Mouse (Mus musculus) MN1 (cell line): ENCODE results near the gene Krt76.

Experiments
- DNase-seq: peaks from one replicate; pipeline ENCODE4 v3.0.0-alpha.2; 2016; ENCODE audit warnings: low spot score

The Krt76 gene

GRCm38 (mm10) chr15:101892820-101893219, at the start of gene Krt76:
TSS of gene Krt76 (minus strand) at chr15:101892920.
- no peak for DNase-seq

GRCm38 (mm10) chr15:101941948-101942347, 49.2 kb upstream of the Krt76 start:
- no peak for DNase-seq

DNA sequence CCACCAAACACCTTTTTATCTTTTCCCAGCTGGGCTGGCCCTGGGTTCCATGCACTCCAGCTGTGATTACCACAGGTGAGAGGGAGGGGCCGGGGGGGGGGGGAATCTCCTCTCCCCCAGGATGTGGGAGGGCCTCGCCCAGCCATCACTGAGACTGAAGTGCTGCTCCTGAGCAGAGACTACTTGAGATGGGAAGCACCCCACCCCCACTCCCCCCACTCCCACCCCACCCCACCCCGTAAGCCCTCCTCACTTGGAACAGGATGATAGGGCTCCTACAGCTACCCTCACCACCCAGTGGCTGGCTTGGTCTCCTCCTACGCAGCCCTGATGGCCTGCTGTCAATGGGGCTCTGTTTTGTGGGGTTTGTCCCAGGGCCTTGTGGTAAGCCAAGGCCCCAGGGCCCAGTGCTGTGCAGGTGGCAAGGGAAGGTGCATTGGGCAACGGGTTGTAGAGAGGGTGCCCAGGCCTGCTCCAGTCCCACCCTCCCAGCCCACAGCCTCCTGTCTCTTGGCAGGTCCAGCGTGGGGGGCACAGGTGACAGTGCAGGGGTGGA, 47.6 kb upstream of the Krt76 start, which contains the start of gene Krt79:
TSS of gene Krt79 (minus strand) at position 51 of the 556 bp plus-strand sequence.
- DNase-seq: no peak

GRCm38 (mm10) chr15:101938600-101939308, 46.0 kb upstream of the Krt76 start:
- no peak for DNase-seq

- no peak for DNase-seq
Measured at GRCm38 (mm10) chr15:101933024-101933423, 40.3 kb upstream of the Krt76 start.

DNA sequence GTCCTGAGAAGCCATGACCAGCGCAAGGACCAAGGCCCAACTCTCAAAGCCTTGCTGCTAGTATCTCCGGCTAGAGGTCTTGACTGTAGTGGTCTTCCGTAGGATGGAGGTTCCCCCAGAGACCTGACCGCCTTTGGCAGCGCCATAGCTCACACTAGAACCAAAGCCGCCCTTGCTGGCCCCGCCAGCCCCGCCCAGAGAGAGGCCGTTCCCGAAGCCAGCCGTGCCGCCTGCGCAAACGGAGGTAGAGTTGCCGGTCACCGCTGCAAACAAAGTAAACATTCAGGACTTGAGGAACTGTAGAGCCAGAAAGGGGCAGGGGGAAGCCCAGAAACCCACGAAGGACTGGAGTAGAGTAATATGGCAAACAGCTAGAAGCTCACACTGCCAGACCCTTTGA, 36.9 kb upstream of the Krt76 start:
- no peak for DNase-seq

- no peak for DNase-seq
Measured at GRCm38 (mm10) chr15:101929087-101929486, 36.4 kb upstream of the Krt76 start.

DNA sequence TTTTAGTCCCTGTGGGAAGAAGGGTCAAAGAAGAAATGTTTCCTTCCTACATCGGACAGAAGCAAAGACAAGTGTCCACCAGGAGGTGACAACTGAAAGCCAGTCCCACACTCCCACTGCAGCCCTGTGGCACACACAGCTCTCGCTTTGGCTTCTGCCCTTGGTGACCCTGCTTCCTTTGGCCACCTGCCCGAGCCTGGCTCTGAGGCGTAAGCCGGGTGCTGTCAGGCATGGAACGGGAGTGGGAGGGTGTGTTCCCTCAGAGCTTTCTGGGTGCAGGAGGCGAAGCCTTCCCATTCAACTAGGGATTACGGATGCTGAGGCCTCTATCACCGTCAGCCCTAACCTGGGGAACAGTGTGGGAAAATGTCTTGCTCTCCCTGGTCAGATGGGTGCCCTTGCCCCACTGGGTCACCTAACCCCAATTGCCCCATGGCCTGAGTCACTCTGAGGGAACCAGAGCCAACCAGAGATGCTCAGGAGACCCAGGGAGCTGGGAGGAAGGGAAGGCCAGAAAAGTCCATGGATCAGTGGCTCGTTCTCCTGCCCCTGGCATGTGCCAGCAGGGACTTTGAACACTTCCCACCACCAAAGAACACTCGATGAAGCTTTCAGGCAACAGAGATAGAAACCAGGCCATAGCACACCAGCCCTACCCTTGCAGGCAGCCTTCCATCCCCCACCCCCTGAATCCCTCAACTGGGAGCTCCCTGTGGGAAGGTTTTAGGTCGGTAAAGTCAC, 34.8 kb upstream of the Krt76 start:
- DNase-seq: no peak

DNA sequence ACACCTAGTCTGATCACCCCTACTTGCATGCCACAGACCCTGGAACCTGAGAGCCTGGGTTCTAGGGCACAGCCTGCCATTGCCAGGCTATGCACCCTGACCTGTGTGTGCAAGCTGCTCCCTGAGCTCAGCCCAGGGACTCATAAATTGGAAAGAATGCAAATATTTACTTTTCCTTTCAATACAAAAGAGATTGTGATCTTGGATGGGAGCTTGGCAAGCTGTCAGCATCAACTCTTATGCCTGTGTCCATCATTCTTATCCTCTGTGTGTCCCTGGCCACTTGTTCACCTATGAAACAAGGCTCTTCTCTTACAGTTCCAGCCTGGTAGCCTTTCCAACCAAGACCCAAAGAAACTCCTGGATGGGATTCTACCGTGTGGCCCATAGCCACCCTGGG, 32.3 kb upstream of the Krt76 start:
- no peak for DNase-seq

DNA sequence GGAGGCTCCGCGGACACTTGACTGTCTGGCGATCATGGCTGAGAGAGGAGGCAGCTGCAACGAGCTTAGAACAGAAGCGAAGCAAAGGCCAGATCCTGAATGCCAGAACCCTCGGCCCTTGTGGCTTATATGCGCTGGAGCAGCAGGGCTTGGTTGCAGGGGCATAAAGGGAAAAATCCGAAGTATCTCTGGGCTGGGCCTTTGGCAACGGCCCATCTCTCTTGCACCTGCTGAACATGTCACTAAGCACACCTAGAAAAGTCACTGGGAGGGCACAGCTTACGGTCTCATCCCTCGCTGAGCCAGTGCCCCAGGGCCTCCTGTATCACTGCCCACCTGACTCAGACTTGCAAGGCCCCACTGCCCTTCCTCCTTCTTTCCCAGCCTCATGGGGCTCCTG, 31.9 kb upstream of the Krt76 start, which contains the start of gene Krt4:
TSS of gene Krt4 (minus strand) at position 101 of the 400 bp plus-strand sequence.
- DNase-seq: no peak

DNA sequence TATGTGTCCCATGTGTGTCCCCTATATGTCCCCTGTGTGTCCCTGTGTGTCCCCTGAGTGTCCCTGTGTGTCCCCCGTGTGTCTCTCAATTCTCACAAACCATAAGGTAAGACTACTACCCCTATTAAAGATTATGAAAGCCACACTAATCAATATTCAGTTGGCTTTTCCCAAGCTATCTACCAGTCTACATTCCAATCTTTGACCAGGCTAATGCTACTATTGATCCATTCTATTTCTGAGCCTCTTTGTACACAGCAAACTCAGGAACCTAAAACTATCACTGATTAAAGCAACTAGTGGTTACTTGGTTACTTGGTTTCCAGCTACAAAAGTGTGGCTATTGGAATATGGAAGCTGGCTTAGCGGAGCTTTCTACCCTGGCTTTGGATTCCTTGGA, 29.6 kb upstream of the Krt76 start:
- DNase-seq: no peak

DNA sequence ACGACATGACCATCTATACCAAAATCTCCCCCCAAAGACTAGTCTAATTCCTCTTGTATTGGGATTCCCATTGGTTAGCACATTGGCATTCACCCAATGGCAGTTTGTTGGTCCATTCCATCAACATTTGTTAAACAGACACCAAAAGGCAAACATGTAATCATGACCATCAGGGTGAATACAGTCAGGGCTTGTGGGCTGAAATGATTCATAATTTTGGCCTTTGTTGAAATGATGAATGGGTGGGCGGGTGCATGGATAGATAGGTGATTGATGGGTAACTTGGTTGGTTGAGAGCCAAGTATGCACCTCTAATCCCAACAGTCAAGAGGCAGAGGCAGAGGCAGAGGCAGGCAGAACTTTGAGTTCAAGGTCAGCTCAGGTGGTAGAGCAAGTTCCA, 23.4 kb upstream of the Krt76 start:
- no peak for DNase-seq

DNA sequence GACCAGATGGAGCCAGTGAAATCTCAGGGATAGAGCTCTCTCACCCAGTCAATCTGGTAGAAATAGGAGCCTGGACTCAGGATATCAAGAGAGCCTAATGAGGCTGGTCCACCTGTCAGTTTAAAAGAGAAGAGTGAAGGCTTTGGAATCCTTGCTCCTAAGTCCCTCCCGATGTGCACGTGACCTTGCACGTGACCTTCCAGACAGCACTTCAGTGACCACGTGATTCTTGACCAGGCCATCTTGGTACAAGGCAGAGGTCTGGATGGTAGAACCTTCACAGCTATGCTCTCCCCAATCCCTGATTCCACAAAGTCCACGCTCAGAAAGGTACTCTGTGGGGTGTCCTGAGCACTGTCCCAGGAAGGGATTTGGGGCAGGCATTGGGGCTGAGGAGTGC, 12.1 kb upstream of the Krt76 start:
- no peak for DNase-seq

- DNase-seq: no peak
Measured at GRCm38 (mm10) chr15:101902171-101903149, 9.7 kb upstream of the Krt76 start.

DNA sequence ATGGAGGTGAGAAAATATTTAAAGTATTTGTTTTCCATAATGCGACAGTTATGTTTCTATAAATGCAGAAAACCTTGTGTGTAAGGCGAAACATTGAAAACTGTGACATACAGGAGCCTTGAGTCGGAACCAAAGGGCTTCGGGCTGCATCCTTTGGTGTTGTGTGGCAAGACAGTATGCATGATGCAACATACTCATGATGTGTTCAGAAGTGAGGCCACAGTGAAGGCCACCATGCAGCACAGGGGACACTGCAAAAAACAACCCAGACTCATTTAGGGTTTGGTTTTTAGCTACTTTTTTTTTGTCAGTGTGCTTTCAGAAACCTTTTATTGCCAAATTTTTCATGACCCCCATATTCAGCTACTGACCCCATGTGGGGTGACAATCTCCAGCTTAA, 2.5 kb upstream of the Krt76 start:
- DNase-seq: no peak

DNA sequence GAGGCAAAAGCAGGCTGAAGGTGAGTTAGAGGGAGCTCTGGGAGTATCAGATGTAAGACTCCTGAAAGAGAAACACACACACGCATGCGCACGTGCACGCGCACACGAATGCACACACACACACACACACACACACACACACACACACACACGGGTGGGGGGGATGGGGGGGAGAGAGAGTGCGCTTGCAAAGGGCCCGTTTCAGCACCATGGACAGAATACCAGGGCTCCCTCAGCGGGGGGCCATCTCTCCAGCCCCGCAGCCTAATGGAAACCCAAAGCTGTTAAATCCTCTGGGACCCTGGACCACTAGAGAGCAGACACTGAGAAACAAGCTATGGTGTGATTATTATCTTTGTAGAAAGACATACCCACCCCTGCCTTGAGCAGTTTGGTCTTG, 12.9 kb downstream of the Krt76 start:
- DNase-seq: no peak

DNA sequence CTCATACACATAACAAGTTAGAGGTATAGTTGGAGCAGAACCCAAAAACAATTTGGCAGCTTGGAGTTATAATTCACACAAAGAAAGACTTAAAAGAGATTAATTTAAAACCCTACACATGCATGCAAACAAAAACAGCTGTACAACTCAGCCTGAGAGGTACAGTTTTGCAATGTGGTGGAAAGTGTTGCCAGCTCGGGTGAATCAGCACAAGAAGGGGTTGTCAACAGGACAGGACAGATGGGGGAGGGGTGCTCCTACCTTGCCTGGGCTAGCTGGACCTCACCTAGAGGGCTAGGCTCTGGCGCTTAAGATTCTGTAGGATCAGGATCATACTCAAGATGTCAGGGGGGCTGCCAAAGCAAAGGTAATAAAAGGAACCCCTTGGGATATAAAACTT, 14.7 kb downstream of the Krt76 start:
- DNase-seq: no peak

GRCm38 (mm10) chr15:101874383-101874782, 18.3 kb downstream of the Krt76 start:
- no peak for DNase-seq

GRCm38 (mm10) chr15:101873231-101873630, 19.5 kb downstream of the Krt76 start:
- DNase-seq: no peak

GRCm38 (mm10) chr15:101869431-101869830, 23.3 kb downstream of the Krt76 start, which contains the start of gene Krt77:
TSS of gene Krt77 (minus strand) at chr15:101869705.
- no peak for DNase-seq

DNA sequence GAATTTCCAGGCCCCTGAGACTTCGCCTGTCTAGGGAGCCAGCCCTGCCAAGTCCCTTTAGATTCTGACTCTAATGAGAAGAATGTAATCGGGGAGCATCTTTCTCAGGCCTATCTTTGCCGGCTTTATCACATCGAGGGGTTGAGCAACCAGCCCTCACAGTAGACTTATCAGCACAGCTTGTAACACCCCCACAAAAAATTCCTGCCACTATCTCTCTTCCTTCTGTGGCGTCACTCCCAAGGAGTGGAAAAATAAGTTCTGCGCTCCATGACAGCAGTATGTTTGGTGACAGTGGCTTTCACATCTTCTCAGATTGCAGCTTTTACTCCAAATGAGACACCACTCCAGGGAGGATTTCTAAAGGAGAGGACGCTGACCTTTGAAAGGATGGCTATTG, 26.0 kb downstream of the Krt76 start:
- DNase-seq: no peak
